Mouse (Mus musculus): Measurements from ENCODE around the gene Ahctf1. TPM values are rescaled to one million over a fixed set of nuclear protein-coding genes. Genes with fewer than 3 reads are reported as not detected.
A peak's percentile ranks its signal among the peaks of the same experiment; 100 is the strongest.
"Not testable (repeated sequence)": the region's sequence is repeated elsewhere in the genome, so short reads cannot be mapped to it uniquely, and the experiment has no call there.

Ahctf1 gene
- total RNA-seq, 2 experiments from 2014 or later = 24.6 to 34.1 TPM

DNA sequence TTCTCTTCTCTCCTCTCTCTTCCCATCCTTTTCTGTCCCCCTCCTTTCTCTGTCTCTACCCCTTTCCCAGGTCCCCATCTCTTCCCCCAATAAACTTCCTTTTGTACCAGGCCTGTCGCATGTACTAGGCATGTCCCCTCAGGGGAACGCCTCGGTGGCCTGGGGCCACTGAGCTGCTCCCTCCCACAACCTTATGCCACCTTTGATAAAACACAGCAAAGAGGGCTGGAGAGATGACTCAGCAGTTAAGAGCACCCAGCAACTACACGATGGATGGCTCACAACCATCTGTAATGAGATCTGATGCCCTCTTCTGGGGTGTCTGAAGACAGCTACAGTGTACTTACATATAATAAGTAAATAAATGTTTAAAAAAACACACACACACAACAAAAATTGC lies 87.7 kb downstream of the Ahctf1 start:
- no peak for DNase-seq (ENCODE audit: low spot score in 2 of 2)

DNA sequence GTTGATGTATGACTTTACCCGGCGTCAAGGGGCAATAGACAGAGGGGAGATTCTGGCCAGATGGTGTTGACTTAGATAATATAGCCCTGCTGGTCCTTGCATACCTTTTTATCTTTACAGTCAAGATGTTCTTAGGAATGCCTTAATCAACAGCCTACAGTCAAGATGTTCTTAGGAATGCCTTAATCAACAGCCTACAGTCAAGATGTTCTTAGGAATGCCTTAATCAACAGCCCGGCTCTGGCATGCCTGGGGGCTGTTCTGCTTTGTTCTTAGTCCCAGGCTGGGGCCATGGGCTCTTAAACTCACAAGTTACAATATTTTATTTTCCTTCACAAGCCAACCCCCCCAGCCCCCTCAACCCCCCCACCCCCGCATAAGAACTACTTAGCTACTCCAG lies 88.2 kb downstream of the Ahctf1 start:
- DNase-seq (ENCODE audit: low spot score in 2 of 2) = not testable (repeated sequence)

DNA sequence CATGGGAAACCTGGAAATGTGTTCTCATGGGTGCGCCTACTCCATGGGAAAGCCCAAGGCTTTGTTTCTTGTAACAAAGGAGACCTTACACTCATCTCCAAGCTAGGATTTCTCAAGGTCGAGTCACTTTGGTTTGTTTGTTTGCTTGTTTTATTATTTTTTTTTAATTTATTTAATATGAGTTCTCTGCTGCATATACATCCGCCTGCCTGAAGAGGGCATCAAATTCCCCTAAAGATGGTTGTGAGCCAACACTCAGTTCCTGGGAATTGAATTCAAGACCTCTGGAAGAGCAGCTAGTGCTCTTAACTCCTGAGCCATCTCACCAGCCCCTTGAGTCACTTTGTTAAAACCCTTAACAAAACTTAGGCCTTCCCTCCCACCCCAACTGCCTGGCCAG lies 90.1 kb downstream of the Ahctf1 start:
- no peak for DNase-seq (ENCODE audit: low spot score in 2 of 2)

GRCm38 (mm10) chr1:179712658-179713057 lies 90.8 kb downstream of the Ahctf1 start:
- DNase-seq (ENCODE audit: low spot score in 2 of 2) = no peak

- DNase-seq (ENCODE audit: low spot score in 2 of 2) = no peak
These were observed 92.7 kb downstream of the Ahctf1 start for GRCm38 (mm10) chr1:179710739-179711138.

- DNase-seq (ENCODE audit: low spot score in 2 of 2) = peak; percentile 59 to 63
These were observed 94.1 kb downstream of the Ahctf1 start for GRCm38 (mm10) chr1:179709390-179709789.

GRCm38 (mm10) chr1:179705154-179705553 lies 98.3 kb downstream of the Ahctf1 start:
- peak; percentile 59 to 64 for DNase-seq (ENCODE audit: low spot score in 2 of 2)

- no peak for DNase-seq (ENCODE audit: low spot score in 2 of 2)
These were observed 99.3 kb downstream of the Ahctf1 start for GRCm38 (mm10) chr1:179704150-179704549.

Other genes with a start within 250 kb of the Ahctf1 start
- gene Sccpdh, start 135.5 kb downstream of the Ahctf1 start, total RNA-seq (2021) = 10 to 100 TPM; 78.3 to 82.9 TPM
- under 1 TPM; 0.16 to 0.46 TPM for gene Kif28, start 58.4 kb downstream of the Ahctf1 start, total RNA-seq (2021)
- not detected for gene Gm10518, start 304 bp downstream of the Ahctf1 start, total RNA-seq (2021)
- gene Cdc42bpa, start 156.8 kb upstream of the Ahctf1 start, total RNA-seq (2021) = 100 to 1,000 TPM; 220 to 243 TPM

All from layer of hippocampus, postnatal 10 days (tissue).